Mouse (Mus musculus) lung, postnatal 0 days (tissue): ENCODE measurements around the gene Erlin1. TPM values are rescaled to one million over a fixed set of nuclear protein-coding genes. Genes with fewer than 3 reads are reported as not detected.

Experiments used
- ATAC-seq: fragments of 200-750 bp; cut with Nextera tagmentation; 2 replicates; pipeline ENCODE4 v1.8.0; 2017; ENCODE audit warnings: moderate library complexity
- DNase-seq: peaks from one replicate; pipeline ENCODE4 v3.0.0-alpha.2; 2016; ENCODE audit warnings: low spot score
- H3K27ac ChIP-seq: fragments of 300-500 bp; sonication (generic); 2 replicates; pipeline ENCODE4 v1.5.1; 2014; ENCODE audit warnings: antibody characterized with exemption, mild to moderate bottlenecking, low read length, mixed read lengths
- H3K27me3 ChIP-seq: fragments of 300-500 bp; sonication (generic); replicated peaks from 2 replicates; pipeline ENCODE4 v1.6.1; 2014; ENCODE audit warnings: low read length, mixed read lengths; ENCODE audit not compliant: insufficient read depth
- H3K36me3 ChIP-seq: fragments of 300-500 bp; sonication (generic); 2 replicates; pipeline ENCODE4 v1.6.1; 2014; ENCODE audit warnings: low read length, mixed read lengths; ENCODE audit not compliant: insufficient read depth
- H3K4me1 ChIP-seq: fragments of 300-500 bp; sonication (generic); 2 replicates; pipeline ENCODE4 v1.6.1; 2014; ENCODE audit warnings: antibody characterized with exemption, low read depth, low read length, mixed read lengths; ENCODE audit not compliant: insufficient read depth
- H3K4me2 ChIP-seq: fragments of 300-500 bp; sonication (generic); replicated peaks from 2 replicates; pipeline ENCODE4 v1.6.1; 2014; ENCODE audit warnings: low read depth, mild to moderate bottlenecking, low read length, moderate library complexity, mixed read lengths
- H3K4me3 ChIP-seq: fragments of 300-500 bp; sonication (generic); 2 replicates; pipeline ENCODE4 v1.5.1; 2014; ENCODE audit warnings: low read depth, low read length
- H3K9ac ChIP-seq: fragments of 300-500 bp; sonication (generic); replicated peaks from 2 replicates; pipeline ENCODE4 v1.6.1; 2014; ENCODE audit warnings: low read depth, mild to moderate bottlenecking
- H3K9me3 ChIP-seq: fragments of 300-500 bp; sonication (generic); 2 replicates; pipeline ENCODE4 v1.6.1; 2016; ENCODE audit warnings: low read length, mixed read lengths
- CTCF ChIP-seq: IDR thresholded peaks from 2 replicates; pipeline ENCODE4 v1.5.1; 2016; ENCODE audit warnings: antibody characterized with exemption, mild to moderate bottlenecking
- EP300 ChIP-seq: IDR thresholded peaks from 2 replicates; pipeline ENCODE4 v1.6.1; 2016; ENCODE audit warnings: antibody characterized with exemption, mild to moderate bottlenecking, control low read depth
- WGBS: fragments of 180-500 bp; shearing (Covaris S2); extraction: QIAGEN DNeasy Blood & Tissue Kit; methylation state at CpG from one replicate; pipeline ENCODE4 v1.1.7; 2014; 5-methylcytosine and 5-hydroxymethylcytosine counted together
- polyA plus RNA-seq: library from polyadenylated mRNA; unstranded; fragments of >200 nt; fragmentation: Nextera tagmentation; extraction: Ambion mirVana; gene quantifications from 2 replicates; pipeline ENCODE4 v1.2.1, GENCODE M21; 2015

Gene Erlin1
- polyA plus RNA-seq, 1 experiment from 2014 or later, result 26.9 TPM

DNA sequence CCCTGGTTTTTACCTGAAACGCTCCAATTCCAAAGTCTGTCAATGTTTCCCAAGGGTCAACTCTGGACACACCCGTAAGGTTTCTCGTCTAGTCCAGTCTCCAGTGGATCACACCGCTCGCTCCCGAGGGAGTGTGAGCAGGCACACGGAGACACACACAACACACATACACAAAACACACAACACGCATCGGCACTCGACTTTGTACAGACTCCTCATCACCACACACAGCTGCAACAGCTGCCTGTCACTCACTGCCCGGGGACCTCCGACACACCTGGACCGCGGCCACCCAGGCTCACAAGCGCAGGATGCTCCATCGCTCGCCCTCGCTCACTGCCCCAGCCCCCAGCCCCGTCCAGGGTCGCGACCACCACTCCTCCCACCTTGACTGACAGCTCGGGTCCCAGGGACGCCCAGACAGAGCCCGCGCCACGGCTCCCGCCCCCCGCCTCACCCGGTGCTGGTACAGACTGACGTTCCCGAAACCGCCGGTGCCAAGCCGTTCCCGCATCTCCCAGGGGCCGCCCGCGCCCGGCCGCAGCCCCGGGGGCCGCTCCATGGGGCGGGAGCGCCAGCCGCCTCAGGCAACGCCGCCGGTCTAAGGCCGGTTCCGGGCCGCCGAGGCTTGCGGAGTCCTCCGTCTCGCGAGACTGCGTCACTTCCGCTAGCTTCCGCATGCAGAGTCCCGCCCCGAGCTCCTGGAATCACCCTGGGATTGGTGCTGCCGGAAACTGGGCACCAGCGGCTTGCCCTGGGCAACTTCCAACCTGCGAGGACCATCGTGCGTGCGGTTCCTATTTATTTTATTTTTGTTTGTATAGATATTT is 37.5 kb upstream of the Erlin1 start, which contains the start of gene Chuk:
Chuk (minus strand) TSS at position 650 of the 830 bp plus-strand sequence.
- Histone ChIP-seq H3K27ac (peak within 1 kb of the TSS; percentile 66), H3K9ac (peak within 1 kb of the TSS; percentile 97), H3K4me1 (peaks cover 10% of the 10 kb centered on the region; the same call in 1 of the 2 replicates), H3K27me3 (no peaks in the 10 kb centered on the region), H3K36me3 (no peaks in the 10 kb centered on the region), H3K4me2 (peak within 1 kb of the TSS; percentile 85), H3K9me3 (no peaks in the 10 kb centered on the region), H3K4me3 (peak within 1 kb of the TSS; percentile 92)
- TF ChIP-seq CTCF, result no peak
- 0 out of 2 replicates have a peak, but pooled peaks have one; percentile 48 for TF ChIP-seq EP300
- peak; percentile 100 for ATAC-seq
- peak; percentile 98 for DNase-seq
- under 1% methylated on average over 60 of the region's 67 CpGs for WGBS

- ATAC-seq (no peak), DNase-seq (no peak)
- no peaks in the 10 kb centered on the region for H3K9me3 ChIP-seq
- H3K9ac ChIP-seq, result no peak overlapping the region
- no peak for TF ChIP-seq EP300
- H3K4me1 ChIP-seq, result peaks cover 10% of the 10 kb centered on the region; the same call in 1 of the 2 replicates
- H3K4me2 ChIP-seq, result no peak overlapping the region
- whole genome bisulfite sequencing, result 92% methylated on average over 1 of the region's 1 CpGs
- H3K36me3 ChIP-seq, result no peaks in the 10 kb centered on the region; the same call in 1 of the 2 replicates
- no peak overlapping the region for H3K27ac ChIP-seq
- H3K4me3 ChIP-seq, result no peak overlapping the region
- H3K27me3 ChIP-seq, result no peaks in the 10 kb centered on the region
Measured at GRCm38 (mm10) chr19:44104393-44104792, 34.8 kb upstream of the Erlin1 start.

GRCm38 (mm10) chr19:44103001-44103400 is 33.4 kb upstream of the Erlin1 start:
- Histone ChIP-seq H3K4me1 (peaks cover 10% of the 10 kb centered on the region; the same call in 1 of the 2 replicates), H3K9ac (no peak overlapping the region), H3K9me3 (no peaks in the 10 kb centered on the region), H3K4me2 (no peak overlapping the region), H3K4me3 (no peak overlapping the region), H3K27me3 (no peaks in the 10 kb centered on the region), H3K27ac (no peak overlapping the region), H3K36me3 (peaks cover 6% of the 10 kb centered on the region; the same call in 1 of the 2 replicates)
- TF ChIP-seq CTCF (no peak), EP300 (no peak)
- 67% methylated on average over 3 of the region's 3 CpGs for WGBS
- no peak for DNase-seq
- ATAC-seq, result no peak

GRCm38 (mm10) chr19:44100840-44101239 is 31.3 kb upstream of the Erlin1 start:
- no peak for ATAC-seq
- TF ChIP-seq CTCF (no peak), EP300 (no peak)

DNA sequence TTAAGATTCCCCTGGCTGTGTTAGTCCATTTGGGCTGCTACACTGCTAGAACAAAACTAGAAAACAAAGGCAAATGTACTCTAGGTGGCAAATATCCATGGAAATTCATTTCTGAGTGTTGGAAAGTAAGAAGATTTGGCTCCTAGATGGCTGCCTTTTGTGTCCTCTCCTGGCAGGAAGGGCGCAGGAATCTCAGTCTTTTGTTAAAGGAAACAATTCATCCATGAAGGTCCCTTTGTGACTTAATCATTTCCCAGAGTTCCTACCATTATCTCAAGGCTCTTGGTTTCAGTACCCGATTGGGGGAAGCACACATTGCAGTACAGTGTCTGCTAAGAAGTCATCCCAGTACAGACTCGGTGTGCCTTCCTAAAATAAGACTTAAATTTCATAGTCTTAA is 16.7 kb upstream of the Erlin1 start:
- no peaks in the 10 kb centered on the region for H3K4me1 ChIP-seq
- no peaks in the 10 kb centered on the region for H3K9me3 ChIP-seq
- peaks cover 11% of the 10 kb centered on the region for H3K36me3 ChIP-seq
- peak; percentile 28; the same call in 1 of the 2 replicates for ATAC-seq
- no peaks in the 10 kb centered on the region for H3K27me3 ChIP-seq
- H3K9ac ChIP-seq, result no peak overlapping the region
- H3K27ac ChIP-seq, result no peak overlapping the region
- no peak for TF ChIP-seq EP300
- no peak for TF ChIP-seq CTCF
- no peak for DNase-seq
- WGBS, result 79% methylated on average over 3 of the region's 3 CpGs
- no peak overlapping the region for H3K4me3 ChIP-seq
- H3K4me2 ChIP-seq, result no peak overlapping the region

More at GRCm38 (mm10) chr19:44100840-44101239, 31.3 kb upstream of the Erlin1 start:
- Histone ChIP-seq H3K27ac (no peak overlapping the region), H3K36me3 (peaks cover 15% of the 10 kb centered on the region; the same call in 1 of the 2 replicates), H3K4me1 (peaks cover 2% of the 10 kb centered on the region; the same call in 1 of the 2 replicates), H3K4me3 (no peak overlapping the region), H3K9ac (no peak overlapping the region), H3K27me3 (no peaks in the 10 kb centered on the region), H3K4me2 (no peak overlapping the region), H3K9me3 (no peaks in the 10 kb centered on the region)
- DNase-seq, result no peak

GRCm38 (mm10) chr19:44080920-44081319 is 11.3 kb upstream of the Erlin1 start:
- DNase-seq (no peak), ATAC-seq (no peak)
- WGBS, result 80% methylated on average over 2 of the region's 2 CpGs
- Histone ChIP-seq H3K4me1 (no peaks in the 10 kb centered on the region), H3K4me2 (no peak overlapping the region), H3K27me3 (no peaks in the 10 kb centered on the region), H3K4me3 (no peak overlapping the region), H3K9ac (no peak overlapping the region), H3K36me3 (peaks cover 22% of the 10 kb centered on the region; the same call in 1 of the 2 replicates), H3K27ac (no peak overlapping the region), H3K9me3 (no peaks in the 10 kb centered on the region)
- TF ChIP-seq EP300, result no peak
- no peak for TF ChIP-seq CTCF
